Mouse (Mus musculus) liver, adult 2 months (tissue): ENCODE results near the gene Atp8b4.

Experiments used
- CTCF ChIP-seq: fragments of 200-500 bp; IDR thresholded peaks from 2 replicates; pipeline ENCODE4 v1.5.1; 2011; ENCODE audit warnings: low read depth, low read length, control low read depth
- POLR2A ChIP-seq: fragments of 200-500 bp; IDR thresholded peaks from 2 replicates; pipeline ENCODE4 v1.6.1; 2011; ENCODE audit warnings: low read length, control low read depth; ENCODE audit not compliant: insufficient read depth; ENCODE audit errors: extremely low read depth

- TF ChIP-seq POLR2A, result no peak
- no peak for TF ChIP-seq CTCF
Measured at GRCm38 (mm10) chr2:126387458-126388037, 112.9 kb downstream of the Atp8b4 start.
